Comparison of ENCODE assay signal across 8 mouse cellular contexts in genomic region chr12:99096930-99097617, GRCm38 (mm10).
DNase-seq lines count a peak whose midpoint lies in the region; ATAC-seq lines count a peak whose summit lies in the region.

No protein-coding gene starts in this region.

- H3K27ac ChIP-seq in forebrain, embryonic 10.5 days, result peak overlapping the region; percentile 67; the same call in 1 of the 2 replicates
- peak overlapping the region; percentile 57 for H3K27ac ChIP-seq in heart, embryonic 16.5 days (ENCODE audit: low read length)
- H3K27ac ChIP-seq in liver, embryonic 13.5 days, result peak overlapping the region; percentile 58; the same call in 1 of the 2 replicates
- no peak overlapping the region for H3K27ac ChIP-seq in neural tube, embryonic 12.5 days

- H3K36me3 ChIP-seq in forebrain, embryonic 10.5 days (replicated peaks), result no peaks in the 10 kb centered on the region
- no peaks in the 10 kb centered on the region for H3K36me3 ChIP-seq in heart, embryonic 16.5 days (ENCODE audit: control insufficient read depth, insufficient read depth)
- no peaks in the 10 kb centered on the region for H3K36me3 ChIP-seq in liver, embryonic 13.5 days
- no peaks in the 10 kb centered on the region for H3K36me3 ChIP-seq in neural tube, embryonic 12.5 days

- H3K4me1 ChIP-seq in forebrain, embryonic 10.5 days, result peaks cover 10% of the 10 kb centered on the region
- H3K4me1 ChIP-seq in heart, embryonic 16.5 days (ENCODE audit: control insufficient read depth, insufficient read depth, low read length), result peaks cover 4% of the 10 kb centered on the region; the same call in 1 of the 2 replicates
- H3K4me1 ChIP-seq in liver, embryonic 13.5 days (replicated peaks), result 0 out of 2 replicates have a peak, but pooled peaks cover 3% of the 10 kb centered on the region
- peaks cover 4% of the 10 kb centered on the region; the same call in 1 of the 2 replicates for H3K4me1 ChIP-seq in neural tube, embryonic 12.5 days

- 39% methylated on average over 14 of the region's 14 CpGs for WGBS in forebrain, embryonic 10.5 days
- 33% methylated on average over 14 of the region's 14 CpGs for WGBS in heart, embryonic 16.5 days
- WGBS in liver, embryonic 13.5 days (ENCODE audit: insufficient replicate concordance), result 33% methylated on average over 14 of the region's 14 CpGs
- 41% methylated on average over 14 of the region's 14 CpGs for WGBS in neural tube, embryonic 12.5 days

- peak; percentile 62 for ATAC-seq in CD4-positive, CD25-positive, alpha-beta regulatory T cell, adult 4 months
- peak; percentile 60 for ATAC-seq in heart, embryonic 16.5 days (replicated peaks; ENCODE audit: extremely low read depth, insufficient read depth, low FRiP score)
- peak; percentile 39; the same call in 1 of the 2 replicates for ATAC-seq in liver, embryonic 13.5 days (ENCODE audit: low read depth)
- ATAC-seq in neural tube, embryonic 12.5 days (ENCODE audit: low FRiP score, low read depth), result peak; percentile 75; the same call in 1 of the 2 replicates

- DNase-seq in c-Kit-negative CD71-positive TER-119-positive erythroid progenitor cells, embryonic 14.5 days (ENCODE audit: low read depth, low spot score), result peak; percentile 16
- peak; percentile 85 for DNase-seq in forebrain, embryonic 10.5 days (ENCODE audit: extremely low spot score, low spot score)
- DNase-seq in kidney, postnatal 25 days, result peak; percentile 85 to 92
- DNase-seq in liver, embryonic 13.5 days, result peak; percentile 46
- DNase-seq in telencephalon, adult 2 months (ENCODE audit: low read depth, low spot score), result peak; percentile 67

- peaks cover 31% of the 10 kb centered on the region for H3K27me3 ChIP-seq in forebrain, embryonic 10.5 days (ENCODE audit: poor library complexity, severe bottlenecking)
- H3K27me3 ChIP-seq in heart, embryonic 16.5 days (ENCODE audit: control insufficient read depth, insufficient read depth, low read length), result no peaks in the 10 kb centered on the region
- H3K27me3 ChIP-seq in liver, embryonic 13.5 days, result no peaks in the 10 kb centered on the region
- no peaks in the 10 kb centered on the region for H3K27me3 ChIP-seq in neural tube, embryonic 12.5 days (replicated peaks)

- no peaks in the 10 kb centered on the region for H3K9me3 ChIP-seq in forebrain, embryonic 10.5 days
- H3K9me3 ChIP-seq in heart, embryonic 16.5 days (replicated peaks; ENCODE audit: control insufficient read depth, low read length), result no peaks in the 10 kb centered on the region
- H3K9me3 ChIP-seq in liver, embryonic 13.5 days (replicated peaks), result no peaks in the 10 kb centered on the region
- H3K9me3 ChIP-seq in neural tube, embryonic 12.5 days, result no peaks in the 10 kb centered on the region

- H3K4me2 ChIP-seq in heart, embryonic 16.5 days (ENCODE audit: low read depth, low read length), result no peak overlapping the region
- H3K4me2 ChIP-seq in liver, embryonic 13.5 days, result no peak overlapping the region
- H3K4me2 ChIP-seq in neural tube, embryonic 12.5 days (replicated peaks), result no peak overlapping the region

- no peak overlapping the region for H3K9ac ChIP-seq in heart, embryonic 16.5 days (ENCODE audit: low read length)
- H3K9ac ChIP-seq in liver, embryonic 13.5 days, result no peak overlapping the region
- H3K9ac ChIP-seq in neural tube, embryonic 12.5 days, result no peak overlapping the region

- H3K4me3 ChIP-seq in forebrain, embryonic 10.5 days, result no peak overlapping the region
- no peak overlapping the region for H3K4me3 ChIP-seq in heart, embryonic 16.5 days (ENCODE audit: low read length)
- no peak overlapping the region for H3K4me3 ChIP-seq in liver, embryonic 13.5 days (replicated peaks)
- no peak overlapping the region for H3K4me3 ChIP-seq in neural tube, embryonic 12.5 days

Comparison
In these comparisons a context has a peak if more than half of its experiments do, and no peak if none do; other contexts are left out.
1. DNase-seq: peak in every context shown above with its lines; median percentile 88 in kidney, postnatal 25 days; 85 in forebrain, embryonic 10.5 days; 67 in telencephalon, adult 2 months; 46 in liver, embryonic 13.5 days; 16 in c-Kit-negative CD71-positive TER-119-positive erythroid progenitor cells, embryonic 14.5 days.